Mouse (Mus musculus): ENCODE measurements around the gene Gpbar1.
"Not testable (repeated sequence)": the region's sequence is repeated elsewhere in the genome, so short reads cannot be mapped to it uniquely, and the experiment has no call there.

Gpbar1 gene

GRCm38 (mm10) chr1:74318711-74319110, 40.4 kb downstream of the Gpbar1 start:
- DNase-seq (ENCODE audit: low spot score in 2 of 2): no peak

GRCm38 (mm10) chr1:74321396-74321795, 43.0 kb downstream of the Gpbar1 start:
- DNase-seq (ENCODE audit: low spot score in 2 of 2): no peak

GRCm38 (mm10) chr1:74326916-74327315, 48.6 kb downstream of the Gpbar1 start:
- DNase-seq (ENCODE audit: low spot score in 2 of 2): not testable (repeated sequence)
